Mouse (Mus musculus) embryonic facial prominence, embryonic 11.5 days (tissue): ENCODE measurements around the gene Xpnpep3. TPM values are rescaled to one million over a fixed set of nuclear protein-coding genes. Genes with fewer than 3 reads are reported as not detected.

Experiments used
- ATAC-seq: fragments of 200-750 bp; cut with Nextera tagmentation; replicated peaks from 2 replicates; pipeline ENCODE4 v1.8.0; 2017; ENCODE audit warnings: low read depth; ENCODE audit not compliant: insufficient number of reproducible peaks, low FRiP score, low TSS enrichment
- DNase-seq: peaks from one replicate; pipeline ENCODE4 v3.0.0-alpha.2; 2015; ENCODE audit warnings: low spot score
- H3K27ac ChIP-seq: fragments of 300-500 bp; sonication (generic); replicated peaks from 2 replicates; pipeline ENCODE4 v1.5.1; 2014; ENCODE audit warnings: mild to moderate bottlenecking, low read depth, low read length, control low read depth
- H3K27me3 ChIP-seq: fragments of 300-500 bp; sonication (generic); 2 replicates; pipeline ENCODE4 v1.6.1; 2014; ENCODE audit warnings: mild to moderate bottlenecking, low read length, moderate library complexity, mixed read lengths; ENCODE audit not compliant: control insufficient read depth, insufficient read depth
- H3K36me3 ChIP-seq: fragments of 300-500 bp; sonication (generic); replicated peaks from 2 replicates; pipeline ENCODE4 v1.6.1; 2014; ENCODE audit warnings: low read depth, mild to moderate bottlenecking, low read length, moderate library complexity, mixed read lengths; ENCODE audit not compliant: control insufficient read depth, insufficient read depth
- H3K4me1 ChIP-seq: fragments of 300-500 bp; sonication (generic); 2 replicates; pipeline ENCODE4 v1.6.1; 2014; ENCODE audit warnings: low read length, mixed read lengths; ENCODE audit not compliant: control insufficient read depth, insufficient read depth
- H3K4me2 ChIP-seq: fragments of 300-500 bp; sonication (generic); 2 replicates; pipeline ENCODE4 v1.6.1; 2014; ENCODE audit warnings: low read depth, mild to moderate bottlenecking, control low read depth, low read length, moderate library complexity
- H3K4me3 ChIP-seq: fragments of 300-500 bp; sonication (generic); 2 replicates; pipeline ENCODE4 v1.5.1; 2014; ENCODE audit warnings: low read depth, low read length, control low read depth
- H3K9ac ChIP-seq: fragments of 300-500 bp; sonication (generic); replicated peaks from 2 replicates; pipeline ENCODE4 v1.6.1; 2014; ENCODE audit warnings: mild to moderate bottlenecking, control low read depth, low read length
- H3K9me3 ChIP-seq: fragments of 300-500 bp; sonication (generic); replicated peaks from 2 replicates; pipeline ENCODE4 v1.6.1; 2016; ENCODE audit warnings: mild to moderate bottlenecking, low read length, inconsistent platforms, mixed read lengths; ENCODE audit not compliant: control insufficient read depth
- WGBS: fragments of 180-500 bp; shearing (Covaris S2); extraction: QIAGEN DNeasy Blood & Tissue Kit; methylation state at CpG from one replicate; pipeline ENCODE4 v1.1.7; 2014; 5-methylcytosine and 5-hydroxymethylcytosine counted together
- polyA plus RNA-seq: library from polyadenylated mRNA; unstranded; fragments of >200 nt; fragmentation: Nextera tagmentation; extraction: Ambion mirVana; gene quantifications from 2 replicates; pipeline ENCODE4 v1.2.1, GENCODE M21; 2014

The Xpnpep3 gene
- polyA plus RNA-seq, 1 experiment from 2014 or later = 5.7 TPM

GRCm38 (mm10) chr15:81485483-81485882 lies 85.5 kb downstream of the Xpnpep3 start:
- Histone ChIP-seq H3K4me2 (no peak overlapping the region), H3K4me1 (no peaks in the 10 kb centered on the region), H3K4me3 (no peak overlapping the region), H3K27me3 (no peaks in the 10 kb centered on the region), H3K27ac (no peak overlapping the region), H3K36me3 (no peaks in the 10 kb centered on the region), H3K9me3 (no peaks in the 10 kb centered on the region), H3K9ac (no peak overlapping the region)
- DNase-seq (no peak), ATAC-seq (no peak)
- 87% methylated on average over 4 of the region's 4 CpGs for WGBS

- Histone ChIP-seq H3K27me3 (no peaks in the 10 kb centered on the region), H3K27ac (no peak overlapping the region), H3K4me3 (no peak overlapping the region), H3K4me2 (no peak overlapping the region), H3K9ac (no peak overlapping the region), H3K9me3 (no peaks in the 10 kb centered on the region), H3K4me1 (no peaks in the 10 kb centered on the region), H3K36me3 (no peaks in the 10 kb centered on the region)
- no peak for ATAC-seq
- DNase-seq = no peak
- WGBS = 85% methylated on average over 2 of the region's 2 CpGs
Observed at GRCm38 (mm10) chr15:81503466-81503865, 103.5 kb downstream of the Xpnpep3 start.

- Histone ChIP-seq H3K4me3 (no peak overlapping the region), H3K27ac (no peak overlapping the region), H3K27me3 (no peaks in the 10 kb centered on the region), H3K36me3 (no peaks in the 10 kb centered on the region), H3K9ac (no peak overlapping the region), H3K4me1 (no peaks in the 10 kb centered on the region), H3K4me2 (no peak overlapping the region), H3K9me3 (no peaks in the 10 kb centered on the region)
- DNase-seq = no peak
- no peak for ATAC-seq
- WGBS = 89% methylated on average over 2 of the region's 2 CpGs
Observed at GRCm38 (mm10) chr15:81503995-81504394, 104.1 kb downstream of the Xpnpep3 start.

Other genes with a start within 250 kb of the Xpnpep3 start
- 15.5 and 18.4 TPM in 2 replicates for gene Mrtfa, start 209.4 kb upstream of the Xpnpep3 start, polyA plus RNA-seq
- gene Mchr1, start 164.6 kb upstream of the Xpnpep3 start, polyA plus RNA-seq = 0.21 and 0.76 TPM in 2 replicates
- 119 and 125 TPM in 2 replicates for gene Slc25a17, start 39.3 kb upstream of the Xpnpep3 start, polyA plus RNA-seq
- 203 and 220 TPM in 2 replicates for gene St13, start 61 bp upstream of the Xpnpep3 start, polyA plus RNA-seq
- gene Dnajb7, start 8.2 kb downstream of the Xpnpep3 start, polyA plus RNA-seq = 0.45 and 0.96 TPM in 2 replicates
- 521 and 534 TPM in 2 replicates for gene Rbx1, start 66.2 kb downstream of the Xpnpep3 start, polyA plus RNA-seq
- gene Ep300, start 185.2 kb downstream of the Xpnpep3 start, polyA plus RNA-seq = 24.5 and 25.0 TPM in 2 replicates